Mouse (Mus musculus) adrenal gland, postnatal 14 days (tissue): ENCODE measurements at regions not wholly inside any gene's neighbourhood (a gene's known extent, or its start where the extent isn't known, plus 50 kb on each side); places are given as distances from the start of the nearest gene placed in this dataset.

ENCODE experiments used
- DNase-seq: peaks from one replicate; pipeline ENCODE4 v3.0.0; 2021; ENCODE audit warnings: mixed read lengths

- DNase-seq: no peak
Observed at GRCm38 (mm10) chr17:45794926-45795325, 61.3 kb upstream of the 1600014C23Rik start.

GRCm38 (mm10) chr17:45790959-45791520 lies 57.4 kb upstream of the 1600014C23Rik start:
- DNase-seq: no peak

GRCm38 (mm10) chr17:45789777-45790176 lies 56.1 kb upstream of the 1600014C23Rik start:
- no peak for DNase-seq

GRCm38 (mm10) chr17:45784905-45785304 lies 51.3 kb upstream of the 1600014C23Rik start:
- DNase-seq: no peak

GRCm38 (mm10) chr17:45784496-45784895 lies 50.9 kb upstream of the 1600014C23Rik start:
- DNase-seq: no peak
